Mouse (Mus musculus) heart, postnatal 4 days (tissue): ENCODE data around the gene Slc7a11. TPM values are rescaled to one million over a fixed set of nuclear protein-coding genes. Genes with fewer than 3 reads are reported as not detected.

ENCODE experiments used
- DNase-seq: peaks from one replicate; pipeline ENCODE4 v3.0.0; 2021
- total RNA-seq, 2 experiments: library from RNA; stranded (reverse); gene quantifications; 2 replicates each; pipeline ENCODE4 v1.2.3; 2021

Gene Slc7a11
- total RNA-seq, 2 experiments from 2014 or later = 0.02 to 0.19 TPM

DNA sequence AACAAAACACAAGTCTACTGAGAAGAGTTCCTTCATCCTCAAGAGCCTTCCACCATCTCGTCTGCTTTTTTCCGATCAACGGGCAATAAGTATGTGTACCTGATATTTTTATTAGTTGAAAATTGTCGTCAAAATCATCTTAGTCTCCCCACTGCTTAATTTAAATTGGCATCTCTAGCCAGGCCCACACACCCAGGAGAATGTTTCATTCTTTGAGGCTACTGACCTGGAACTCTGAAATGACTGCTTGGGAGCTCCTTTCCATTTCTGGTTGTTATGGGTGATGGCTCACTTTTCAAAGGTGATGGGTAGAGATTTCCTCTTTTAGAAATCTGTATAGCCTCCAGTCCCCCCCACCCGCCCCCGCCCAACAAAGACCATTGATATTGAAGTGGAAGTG, 54.6 kb downstream of the Slc7a11 start:
- DNase-seq = no peak

DNA sequence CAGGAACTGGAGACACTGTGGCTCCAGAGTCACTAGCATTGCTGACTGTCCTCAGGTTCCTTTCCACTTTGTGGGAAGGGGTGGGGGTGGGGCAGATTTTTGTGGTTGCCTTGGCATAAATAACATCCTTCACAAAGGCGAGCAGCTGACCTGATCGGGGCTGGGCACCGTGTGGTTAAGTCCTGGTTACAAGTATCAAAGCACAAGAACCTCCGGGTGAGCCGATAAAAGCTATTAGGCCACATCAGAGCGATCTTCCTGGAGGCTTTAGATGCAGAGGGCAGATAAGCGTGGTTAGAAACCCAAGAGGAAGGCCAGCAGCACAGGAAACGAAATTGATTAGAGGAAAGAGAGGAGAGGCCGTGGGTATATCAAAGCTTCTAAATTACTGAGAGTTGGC, 55.1 kb downstream of the Slc7a11 start:
- no peak for DNase-seq

DNA sequence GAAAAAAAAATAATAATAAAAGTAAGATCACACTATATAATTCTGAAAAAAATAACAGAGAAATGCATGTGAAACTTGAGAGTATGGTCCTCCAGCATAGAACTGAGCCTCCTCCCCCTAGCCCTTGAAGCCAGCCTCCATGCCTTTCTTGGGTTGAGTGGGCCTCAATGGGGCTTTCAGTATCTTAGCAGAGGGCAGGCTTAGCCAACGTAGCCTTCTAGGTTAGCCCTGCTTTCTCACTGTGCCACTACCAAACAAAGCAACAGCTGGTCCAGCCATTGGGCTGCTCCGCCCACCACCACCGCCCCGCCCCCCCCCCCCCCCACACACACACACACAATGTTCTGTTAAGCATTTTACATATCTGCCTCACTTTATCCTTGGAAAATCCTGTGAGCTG, 56.1 kb downstream of the Slc7a11 start:
- no peak for DNase-seq

DNA sequence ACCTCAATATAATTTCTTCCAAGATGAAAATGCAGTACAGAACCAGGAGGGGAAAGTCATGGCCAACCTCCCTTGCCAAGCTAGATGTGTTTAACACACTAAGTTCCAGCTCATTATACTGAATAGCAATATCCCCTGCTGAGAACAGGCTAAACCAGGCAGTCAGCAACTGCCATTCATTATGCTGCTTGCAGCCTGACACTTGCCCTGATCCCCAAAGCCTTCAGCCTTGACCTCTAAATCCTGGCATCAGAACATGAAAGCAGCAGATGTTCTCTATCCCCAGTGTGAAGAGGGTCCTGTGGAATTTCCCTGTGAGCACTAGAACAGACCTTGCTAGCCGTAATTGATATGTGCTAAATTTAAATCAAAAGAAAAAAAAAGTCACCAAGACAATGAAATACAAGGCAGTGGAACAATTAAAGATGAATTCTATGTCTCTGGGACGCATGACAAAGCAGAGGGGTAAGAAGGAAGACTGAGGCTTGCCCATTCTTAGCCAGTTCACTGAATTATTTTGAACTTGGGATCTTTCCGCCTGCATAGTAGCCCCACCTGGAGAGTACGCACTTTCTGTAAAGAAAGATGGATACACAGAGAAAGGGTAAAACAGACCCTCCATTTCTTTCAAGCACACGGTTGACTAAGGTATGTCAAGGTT, 56.7 kb downstream of the Slc7a11 start:
- DNase-seq = no peak

DNA sequence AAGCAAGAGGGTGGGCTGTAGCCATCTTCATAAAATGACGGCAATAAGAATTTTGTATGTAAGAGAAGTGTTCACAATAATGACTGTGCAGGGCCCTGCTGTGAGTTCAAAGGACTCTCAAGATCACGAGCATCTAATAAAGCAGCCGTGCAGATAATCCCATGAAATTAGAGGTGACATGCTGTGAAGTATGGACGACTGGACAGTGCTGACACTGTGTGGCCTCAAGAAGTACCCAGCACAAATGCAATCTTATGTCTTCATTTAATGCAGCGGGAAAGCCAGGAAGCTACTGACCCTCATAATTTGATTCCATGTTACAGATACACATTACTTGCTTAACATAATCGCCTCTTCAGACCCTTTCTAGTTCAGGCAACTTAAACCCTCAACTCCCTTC, 57.3 kb downstream of the Slc7a11 start:
- DNase-seq = no peak

DNA sequence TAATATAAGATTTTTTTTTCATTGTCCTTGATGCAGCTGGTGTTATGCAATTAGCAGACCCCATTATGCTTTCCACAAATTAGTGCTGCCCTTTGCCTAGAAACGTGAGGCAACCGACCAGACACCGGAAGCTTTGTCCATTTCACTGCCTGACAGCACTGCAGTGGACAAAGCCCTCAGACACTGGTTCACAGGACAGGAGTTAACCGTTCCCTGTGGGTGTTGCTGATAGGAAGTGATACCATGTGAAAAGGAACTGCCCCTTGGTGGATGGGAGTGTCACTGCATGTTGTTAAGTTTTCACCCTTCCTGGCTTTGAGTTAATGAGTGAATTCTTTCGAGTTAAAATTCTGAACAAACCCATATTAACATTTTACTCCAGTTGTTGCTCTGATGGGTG, 60.7 kb downstream of the Slc7a11 start:
- DNase-seq = no peak

DNA sequence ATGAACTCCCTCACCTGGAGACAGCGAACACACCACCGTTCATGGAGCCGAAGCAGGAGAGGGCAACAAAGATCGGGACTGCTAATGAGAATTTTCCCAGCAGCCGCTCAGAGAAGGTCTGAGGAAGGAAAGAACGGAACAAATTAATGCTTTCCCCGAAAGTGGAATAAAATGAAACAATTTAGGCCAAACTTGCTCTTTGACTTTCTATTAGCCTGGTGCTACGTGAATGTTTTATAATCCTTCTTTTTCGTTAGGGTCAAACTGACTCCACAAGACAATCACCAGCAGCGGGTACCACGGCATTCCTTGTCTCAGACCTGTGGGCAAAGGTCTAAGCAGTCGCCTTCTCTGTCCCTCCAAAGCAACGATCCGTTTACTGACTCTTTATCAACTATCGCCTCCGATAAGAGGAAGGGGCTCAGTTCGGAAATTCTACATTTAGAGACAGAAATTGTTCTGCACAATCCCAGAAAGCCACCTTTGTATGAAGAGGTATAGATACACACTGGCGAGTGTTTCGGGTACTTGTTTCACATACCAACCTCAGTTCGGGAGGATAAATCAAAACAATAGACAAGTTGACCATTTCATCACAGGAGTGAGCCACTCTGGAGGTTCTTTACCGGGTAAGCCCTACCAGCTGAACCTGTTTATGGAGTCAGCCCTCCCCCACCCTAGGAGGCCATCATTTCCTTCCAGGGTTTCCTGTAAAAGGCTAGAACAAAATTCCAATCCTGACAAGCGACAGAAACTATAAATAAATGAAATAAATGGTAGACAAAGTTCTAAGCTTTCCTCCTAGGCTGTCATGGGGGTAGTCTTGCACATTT, 61.3 kb downstream of the Slc7a11 start:
- no peak for DNase-seq

DNA sequence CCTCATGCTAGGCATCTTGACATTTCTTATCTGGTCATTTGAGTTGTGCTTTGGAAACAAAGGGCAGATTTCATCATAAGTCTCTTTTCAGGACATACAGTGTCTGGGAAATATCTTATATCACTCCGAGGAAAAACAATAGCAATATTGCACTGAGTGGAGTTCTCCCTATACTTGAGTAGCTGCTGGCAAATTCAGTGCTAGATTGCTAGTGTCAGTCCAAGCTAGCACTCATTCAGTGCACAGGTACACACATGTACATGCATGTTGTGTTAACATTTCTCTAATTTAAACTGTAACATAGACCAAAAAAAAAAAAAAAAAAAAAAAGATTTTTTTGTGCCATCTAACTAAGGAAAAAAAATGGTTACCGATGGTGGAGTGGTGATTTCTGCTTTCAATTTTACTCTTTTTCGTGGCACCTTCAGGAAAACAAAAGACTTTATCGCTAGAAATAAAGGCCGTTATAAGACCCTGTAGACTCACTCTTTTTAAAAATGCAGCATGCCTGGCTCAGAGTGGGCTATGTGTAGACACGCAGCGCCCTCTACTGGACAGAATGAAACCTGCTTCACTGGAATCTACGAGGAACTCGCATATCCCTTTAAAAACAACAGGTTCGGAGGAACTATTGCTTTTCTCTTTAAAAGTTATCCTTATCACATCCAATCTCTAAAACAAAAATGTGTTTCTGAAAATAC, 62.1 kb downstream of the Slc7a11 start:
- peak; percentile 88 for DNase-seq

DNA sequence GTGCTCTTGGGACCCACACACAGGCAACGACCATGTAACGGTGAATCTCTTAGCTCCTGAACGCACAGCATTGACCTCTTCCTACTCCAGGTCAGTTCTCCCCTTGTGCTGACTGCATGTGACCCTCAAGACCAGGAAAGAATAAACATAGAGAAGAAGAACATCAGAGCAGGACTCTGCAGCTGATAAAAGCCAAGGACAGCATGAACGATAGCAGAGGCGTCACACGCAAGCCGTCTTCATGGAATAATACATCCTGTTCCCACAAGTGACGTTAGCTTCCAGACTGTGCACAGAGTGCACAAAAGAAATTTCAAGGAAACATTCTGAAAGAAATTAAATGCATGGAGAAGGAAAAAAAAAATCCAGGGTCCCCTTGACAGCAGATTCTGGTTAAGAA, 63.5 kb downstream of the Slc7a11 start:
- DNase-seq = no peak

DNA sequence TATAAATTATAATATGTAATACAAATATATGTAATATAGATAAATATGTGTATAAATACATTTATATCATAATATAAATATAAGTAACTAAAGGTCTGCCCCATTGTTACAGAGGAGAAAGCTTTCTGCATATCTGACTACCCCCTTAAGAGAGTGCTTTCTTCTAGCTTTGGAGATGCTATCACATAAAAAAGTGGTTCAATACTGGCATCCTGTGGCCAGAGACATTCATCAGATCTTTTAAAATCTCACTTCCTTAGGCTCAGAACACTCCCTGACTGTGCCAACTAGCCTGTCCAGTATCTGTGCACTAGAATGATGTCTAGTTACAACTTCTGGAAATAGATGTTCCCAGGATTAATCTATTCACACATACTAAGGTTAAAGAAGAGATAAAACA, 67.9 kb downstream of the Slc7a11 start:
- no peak for DNase-seq

DNA sequence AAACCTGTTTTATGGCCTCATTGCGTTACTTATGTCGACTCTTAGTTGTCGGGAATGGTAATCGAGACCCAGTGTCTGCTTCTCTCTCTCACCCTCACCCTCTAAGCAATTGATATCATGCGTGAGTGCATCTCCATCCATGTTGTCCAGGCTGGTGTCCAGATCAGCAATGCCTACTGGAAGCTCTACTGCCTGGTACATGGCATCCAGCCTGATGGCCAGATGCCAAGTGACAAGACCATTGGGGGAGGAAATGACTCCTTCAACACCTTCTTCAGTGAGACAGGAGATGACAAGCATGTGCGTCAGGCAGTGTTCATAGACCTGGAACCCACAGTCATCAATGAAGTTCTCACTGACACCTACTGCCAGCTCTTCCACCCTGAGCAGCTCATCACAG, 73.6 kb downstream of the Slc7a11 start:
- DNase-seq = peak; percentile 16

DNA sequence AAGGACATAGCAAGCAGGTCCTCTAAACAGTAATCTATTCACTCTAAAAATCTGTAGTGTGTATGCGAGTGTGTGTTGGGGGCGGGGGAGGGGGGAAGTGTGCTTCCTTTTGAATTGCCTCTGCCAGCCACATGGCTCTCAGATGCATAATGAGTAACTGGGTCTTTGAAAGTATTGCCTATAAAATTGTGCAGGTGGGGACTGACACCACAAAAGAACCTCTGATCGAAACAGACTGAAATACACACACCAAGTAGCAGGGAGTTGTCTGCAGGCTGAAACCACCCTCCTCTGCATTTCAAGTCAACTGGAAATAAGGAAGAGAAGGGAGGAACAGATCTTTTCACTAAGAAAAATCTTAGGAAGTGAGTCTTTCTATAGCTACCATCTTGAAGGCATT, 76.2 kb downstream of the Slc7a11 start:
- no peak for DNase-seq

DNA sequence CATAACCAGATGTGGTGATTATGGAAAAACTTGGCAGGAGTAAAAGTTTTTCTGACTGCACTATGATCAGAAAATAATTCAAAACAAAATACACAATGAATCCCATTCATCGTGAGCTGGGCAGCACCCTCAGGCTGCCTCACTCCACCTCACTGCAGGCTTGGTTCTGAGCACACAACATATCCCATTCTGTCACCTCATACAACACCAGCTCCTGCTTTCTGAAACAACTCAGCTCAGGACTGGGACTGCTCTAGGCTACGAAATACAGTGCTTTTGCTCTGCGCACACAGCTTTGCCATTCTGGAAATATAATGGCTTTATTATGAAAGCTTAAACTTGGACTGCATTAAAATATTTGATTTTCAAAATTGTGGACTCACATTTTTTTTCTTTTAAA, 79.8 kb downstream of the Slc7a11 start:
- no peak for DNase-seq

DNA sequence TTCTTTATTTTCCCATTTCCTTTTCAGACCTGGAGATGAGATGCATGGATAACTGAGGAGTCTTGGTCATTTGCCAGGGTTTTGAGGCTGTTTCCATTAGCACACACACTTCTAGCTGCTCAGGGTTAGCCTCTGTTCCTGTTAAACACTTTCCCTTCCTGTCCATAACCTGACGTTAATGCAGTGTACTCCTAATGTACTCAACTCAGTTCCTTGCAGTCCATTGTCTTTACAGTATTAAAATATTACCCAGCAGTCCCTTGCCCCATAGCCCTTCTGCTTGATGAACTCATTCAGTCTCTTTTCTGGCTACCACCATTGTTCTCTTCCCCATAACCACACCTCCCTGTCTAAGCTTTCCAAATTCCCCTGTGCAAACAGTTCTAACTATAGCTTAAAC, 96.3 kb downstream of the Slc7a11 start:
- DNase-seq = no peak

DNA sequence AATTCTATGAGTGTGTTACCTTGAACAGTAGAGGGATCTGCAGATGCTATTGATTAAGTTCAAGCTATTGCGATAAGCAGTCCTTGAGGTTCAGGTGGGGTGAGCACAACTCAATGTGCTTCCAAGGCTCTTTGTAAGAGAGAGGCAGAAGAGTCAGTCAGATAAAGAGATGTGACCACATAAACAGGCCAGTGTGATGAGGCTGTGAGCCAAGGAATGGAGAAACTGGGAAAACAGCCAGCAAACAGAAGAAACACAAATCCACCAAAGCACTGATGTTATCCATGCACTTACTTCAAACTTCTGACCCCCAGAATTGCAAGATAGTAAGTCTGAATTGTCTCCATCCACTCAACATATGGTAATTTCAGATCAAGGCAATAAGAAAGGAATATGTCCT, 99.0 kb downstream of the Slc7a11 start:
- DNase-seq = peak; percentile 5

DNA sequence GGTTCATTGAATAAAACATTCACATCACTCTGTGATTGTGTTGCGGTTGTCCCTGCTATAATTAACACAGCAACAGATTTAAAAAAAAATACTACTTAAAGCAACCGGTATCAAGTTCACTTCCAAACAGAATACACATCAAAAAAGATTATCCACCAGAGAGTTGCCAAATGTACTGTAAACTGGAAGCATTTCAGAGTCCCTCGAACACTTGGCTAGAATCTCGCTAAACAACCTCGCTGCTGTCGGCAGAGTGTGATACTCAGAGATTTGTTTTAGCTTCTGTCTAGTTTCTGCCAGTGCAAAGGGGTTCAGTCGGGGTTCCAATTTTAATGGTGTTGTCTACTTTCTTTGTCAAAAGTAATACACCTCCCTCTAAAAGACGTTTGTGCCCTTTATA, 118.9 kb downstream of the Slc7a11 start:
- DNase-seq = no peak

DNA sequence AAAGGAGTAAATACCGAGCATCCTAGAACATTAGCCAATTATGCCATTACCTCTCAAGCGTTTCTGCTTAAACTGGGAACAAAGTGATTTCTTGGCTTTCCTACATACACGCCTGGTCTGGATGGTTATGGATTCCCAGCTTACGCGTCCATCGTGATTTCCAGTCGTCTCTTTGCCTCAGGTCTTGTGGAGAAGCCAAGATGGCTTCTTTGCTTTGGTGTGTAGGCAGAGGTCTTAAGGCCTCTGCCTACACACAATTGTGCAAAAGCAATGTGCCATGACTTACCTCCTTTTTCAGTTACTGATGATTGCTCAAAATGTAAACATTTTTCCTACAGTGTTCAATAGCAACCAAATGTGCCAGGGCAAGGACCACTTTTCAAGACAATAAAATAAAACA, 119.5 kb downstream of the Slc7a11 start:
- no peak for DNase-seq

DNA sequence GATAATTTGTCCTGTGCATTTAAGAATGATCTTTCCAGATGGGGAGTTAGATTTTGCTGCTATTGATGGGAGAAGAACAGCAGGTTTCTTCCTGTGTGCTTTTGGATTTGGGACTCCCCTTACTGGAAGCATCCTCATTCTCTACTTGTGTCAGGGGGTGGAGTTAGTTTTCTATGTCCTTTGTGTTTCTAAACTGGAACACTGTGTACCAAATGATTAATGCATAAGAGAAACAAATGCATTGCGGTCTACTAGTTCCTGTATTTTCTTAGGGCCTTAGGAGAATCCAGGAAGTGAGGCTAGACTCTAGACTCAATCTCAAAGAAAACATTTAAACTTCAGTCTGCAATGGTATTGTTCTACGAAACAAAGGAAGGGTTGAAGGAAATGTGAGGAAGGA, 122.6 kb downstream of the Slc7a11 start:
- no peak for DNase-seq

DNA sequence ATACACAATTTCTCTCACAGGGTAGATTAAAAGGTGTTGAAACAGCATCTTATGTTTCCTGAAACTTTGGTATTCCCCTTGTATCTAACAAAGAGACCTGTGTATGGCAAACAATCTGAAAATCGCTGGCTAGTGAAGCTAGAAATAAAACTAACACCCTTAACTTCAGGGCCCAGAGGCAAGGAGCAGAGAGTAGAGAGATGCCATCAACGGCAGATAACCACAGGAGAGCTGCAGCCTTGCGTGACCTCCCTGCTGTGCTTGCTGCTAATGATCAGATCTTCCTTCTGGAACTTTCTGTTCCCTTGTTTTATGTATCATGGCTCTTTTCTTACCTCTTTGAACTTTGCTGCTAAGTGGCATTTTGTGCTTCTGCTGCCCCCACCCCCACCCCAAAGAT, 125.3 kb downstream of the Slc7a11 start:
- DNase-seq = no peak

DNA sequence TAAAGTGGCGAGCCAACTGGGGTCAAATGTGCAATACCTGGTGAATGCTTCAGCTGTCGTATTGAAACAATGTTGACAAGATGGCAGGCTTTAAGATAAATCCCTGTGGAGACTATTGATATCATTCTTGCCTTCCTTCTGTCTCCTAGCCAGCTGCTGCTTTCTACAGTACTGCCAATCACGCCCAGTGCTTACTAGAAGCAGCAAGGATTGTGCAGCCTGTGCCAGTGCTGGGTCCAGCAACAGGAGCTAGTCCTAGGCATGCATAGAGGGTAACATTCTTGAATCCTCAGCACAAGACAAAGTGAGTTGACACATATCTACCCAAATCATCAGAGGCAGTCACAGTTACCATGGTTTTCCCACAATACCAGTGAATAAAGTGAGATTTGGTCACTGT, 129.6 kb downstream of the Slc7a11 start:
- DNase-seq = no peak

DNA sequence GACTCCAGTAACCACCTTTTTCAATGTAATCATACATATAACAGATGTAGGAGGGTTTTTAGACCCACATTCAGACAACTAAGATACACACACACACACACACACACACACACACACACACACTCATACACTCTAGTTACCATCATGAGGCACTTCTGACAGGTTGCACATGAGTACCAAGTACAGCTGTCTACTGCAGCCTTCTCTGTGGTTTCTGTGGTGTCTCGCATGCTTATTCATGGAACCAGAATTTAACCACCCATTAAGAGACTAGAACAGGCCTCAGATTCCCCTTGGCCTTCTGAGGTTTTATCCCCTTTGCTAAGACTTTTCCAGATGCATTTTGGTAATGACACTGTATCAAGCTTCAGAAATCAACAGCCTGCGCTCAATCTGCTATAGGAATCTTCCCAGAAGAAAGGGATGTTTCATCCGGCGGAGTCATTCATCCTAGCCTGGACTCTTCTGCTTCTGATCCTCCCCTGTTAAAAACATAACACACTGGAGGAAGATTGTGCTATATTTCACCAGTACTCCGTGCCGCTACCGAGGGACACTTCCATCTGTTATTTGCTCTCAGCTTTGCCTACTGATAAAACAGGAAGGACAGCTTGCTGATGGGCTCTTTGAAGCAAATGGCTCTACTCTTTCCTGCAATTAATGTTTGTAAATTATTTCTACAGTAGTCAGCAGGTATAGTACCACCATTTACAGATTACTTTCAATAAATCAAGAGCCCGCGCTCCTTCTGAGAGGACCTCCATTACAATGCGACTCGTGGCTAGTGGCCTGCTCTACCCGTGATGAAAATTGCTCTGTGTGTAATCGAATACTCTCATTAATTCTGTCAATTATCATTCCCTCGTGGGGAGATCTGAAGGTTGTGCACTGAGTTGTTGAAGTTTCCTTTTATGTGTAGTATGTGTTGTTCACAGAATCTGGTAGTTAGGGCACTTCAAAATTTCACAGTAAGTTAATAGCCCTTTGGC, 135.8 kb downstream of the Slc7a11 start:
- DNase-seq = no peak

DNA sequence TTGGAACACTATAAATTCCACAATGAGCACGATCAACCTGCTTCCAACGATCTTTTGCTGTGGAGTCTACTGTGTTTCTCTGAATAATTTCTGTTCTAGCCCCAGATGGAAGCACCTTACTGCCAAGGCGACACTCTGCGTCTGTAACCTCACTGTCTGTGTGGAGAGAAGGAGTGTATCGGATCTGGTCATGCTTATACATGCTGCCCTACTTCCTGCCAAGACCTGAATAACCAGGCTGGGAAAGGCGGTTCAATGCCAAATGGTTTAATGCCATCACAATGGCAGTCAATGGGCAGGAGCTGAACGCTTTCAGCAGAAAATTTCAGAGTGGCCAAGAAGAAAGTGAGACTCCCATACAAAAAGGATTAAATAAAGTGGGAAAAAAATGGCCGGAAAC, 137.1 kb downstream of the Slc7a11 start:
- DNase-seq = no peak
